8 mouse cellular contexts compared by ENCODE assay signal in the genomic region with DNA sequence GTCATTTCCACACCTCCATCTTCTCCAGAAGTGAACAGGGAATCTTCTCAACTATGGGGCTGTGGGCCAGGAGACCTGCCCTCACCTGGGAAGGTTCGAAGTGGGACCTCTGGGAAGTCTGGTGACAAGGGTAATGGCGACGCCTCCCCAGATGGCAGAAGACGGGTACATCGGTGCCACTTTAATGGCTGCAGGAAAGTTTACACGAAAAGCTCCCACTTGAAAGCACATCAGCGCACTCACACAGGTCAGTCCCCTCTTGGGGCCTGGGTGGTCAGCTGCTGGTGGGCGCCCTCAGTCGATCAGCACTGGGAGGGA. TPM values are rescaled to one million over a fixed set of nuclear protein-coding genes. Genes with fewer than 3 reads are reported as not detected.
DNase-seq lines count a peak whose midpoint lies in the region; ATAC-seq and TF ChIP-seq lines count a peak whose summit lies in the region.

No protein-coding gene starts in this region.

- H3K4me2 ChIP-seq in heart, embryonic 12.5 days, result peak overlapping the region; percentile 85

- no peak for TF ChIP-seq POLR2A in MEL (IDR thresholded peaks at IDR 0.05; ENCODE audit: control insufficient read depth in 1 of 2, insufficient read depth in 1 of 2, low read depth in 1 of 2, low read length in 2 of 2, poor library complexity in 1 of 2)

- H3K36me3 ChIP-seq in MEL (ENCODE audit: control insufficient read depth in 1 of 2, insufficient read depth in 2 of 2, low read length in 2 of 2) (peaks cover 0 to 7% of the 10 kb centered on the region in 2 experiments), macrophage (ENCODE audit: inconsistent target) (peaks cover 24% of the 10 kb centered on the region; the same call in 1 of the 2 replicates)
- H3K36me3 ChIP-seq in heart, embryonic 12.5 days, result peaks cover 46% of the 10 kb centered on the region

- TF ChIP-seq RAD21 in MEL (IDR thresholded peaks at IDR 0.05; ENCODE audit: low read depth, low read length), result no peak

- peak overlapping the region; percentile 96; the same call in 1 of the 2 replicates for H3K27ac ChIP-seq in layer of hippocampus, adult 2 months
- H3K27ac ChIP-seq in MEL (ENCODE audit: control insufficient read depth, low read depth, low read length) (peak overlapping the region; percentile 19; the same call in 1 of the 2 replicates), macrophage (peak overlapping the region; percentile 99)
- H3K27ac ChIP-seq in heart, embryonic 12.5 days (ENCODE audit: poor library complexity, severe bottlenecking), result peak overlapping the region; percentile 93

- H3K9ac ChIP-seq in MEL (ENCODE audit: control insufficient read depth, low read depth, low read length, poor library complexity, severe bottlenecking), result no peak overlapping the region
- H3K9ac ChIP-seq in heart, embryonic 12.5 days, result peak overlapping the region; percentile 54

- H3K4me3 ChIP-seq in layer of hippocampus, adult 2 months, result peak overlapping the region; percentile 99
- H3K4me3 ChIP-seq in MEL (ENCODE audit: control insufficient read depth in 1 of 2, insufficient read depth in 1 of 2, low read depth in 2 of 2, low read length in 2 of 2) (no peak overlapping the region; a peak in 1 of 4 replicates), macrophage (ENCODE audit: inconsistent target) (peak overlapping the region; percentile 83)
- H3K4me3 ChIP-seq in heart, embryonic 12.5 days, result peak overlapping the region; percentile 69

- no peak for TF ChIP-seq EP300 in MEL (IDR thresholded peaks at IDR 0.05; ENCODE audit: low read depth in 1 of 2, low read length in 2 of 2)

- H3K4me1 ChIP-seq in MEL (ENCODE audit: control insufficient read depth in 1 of 2, insufficient read depth in 2 of 2, low read length in 2 of 2), result peaks cover 0 to 10% of the 10 kb centered on the region in 2 experiments; a peak in 2 of 4 replicates
- peaks cover 42% of the 10 kb centered on the region for H3K4me1 ChIP-seq in heart, embryonic 12.5 days (replicated peaks)

- H3K79me2 ChIP-seq in MEL (ENCODE audit: control insufficient read depth, insufficient read depth, low read length, poor library complexity) (peaks cover 7% of the 10 kb centered on the region), macrophage (ENCODE audit: inconsistent target) (peaks cover 86% of the 10 kb centered on the region)

- H3K9me3 ChIP-seq in MEL (replicated peaks; ENCODE audit: insufficient read depth, low read length), result no peaks in the 10 kb centered on the region
- H3K9me3 ChIP-seq in heart, embryonic 12.5 days (replicated peaks), result no peaks in the 10 kb centered on the region

- no peak for ATAC-seq in heart, embryonic 12.5 days (ENCODE audit: insufficient number of reproducible peaks, low FRiP score)

- no peak for DNase-seq in layer of hippocampus, adult 2 months (ENCODE audit: low spot score in 2 of 2)
- no peak for DNase-seq in layer of hippocampus, postnatal 14 days (ENCODE audit: low spot score in 2 of 2)
- DNase-seq in MEL (ENCODE audit: low read depth, low spot score), result no peak
- no peak for DNase-seq in adrenal gland, adult 18-20 months (ENCODE audit: low spot score in 2 of 2)
- no peak for DNase-seq in testis, postnatal 14 days (ENCODE audit: low spot score)
- no peak for DNase-seq in urinary bladder, adult 2 months (ENCODE audit: low spot score)

- WGBS in heart, embryonic 12.5 days, result 76% methylated on average over 9 of the region's 9 CpGs
- WGBS in macrophage (ENCODE audit: missing documents), result 87% methylated on average over 9 of the region's 9 CpGs

- TF ChIP-seq CTCF in layer of hippocampus, adult 2 months (conservative IDR thresholded peaks at IDR 0.05), result no peak
- TF ChIP-seq CTCF in MEL (IDR thresholded peaks at IDR 0.05 in 2 of 3, conservative IDR thresholded peaks at IDR 0.05 in 1 of 3; ENCODE audit: control insufficient read depth in 1 of 3, insufficient read depth in 1 of 3, low read depth in 2 of 3, low read length in 3 of 3, poor library complexity in 1 of 3, severe bottlenecking in 1 of 3), result no peak

- H3K27me3 ChIP-seq in MEL (ENCODE audit: control insufficient read depth in 1 of 2, insufficient read depth in 2 of 2, low read length in 2 of 2), result no peaks in the 10 kb centered on the region
- H3K27me3 ChIP-seq in heart, embryonic 12.5 days (replicated peaks), result no peaks in the 10 kb centered on the region

TF ChIP-seq in MEL, 35 proteins besides CTCF, POLR2A, EP300 and RAD21:
- TF ChIP-seq TCF12 (IDR thresholded peaks at IDR 0.05; ENCODE audit: low read depth, low read length), result no peak
- no peak for TF ChIP-seq ZKSCAN1 (IDR thresholded peaks at IDR 0.05; ENCODE audit: low read depth, low read length)
- TF ChIP-seq ETS1 (IDR thresholded peaks at IDR 0.05; ENCODE audit: low read depth, low read length), result no peak
- TF ChIP-seq JUND (IDR thresholded peaks at IDR 0.05; ENCODE audit: low read depth, low read length), result no peak
- TF ChIP-seq ZMIZ1 (IDR thresholded peaks at IDR 0.05; ENCODE audit: low read depth, low read length), result no peak
- no peak for TF ChIP-seq RCOR1 (IDR thresholded peaks at IDR 0.05; ENCODE audit: low read depth, low read length)
- no peak for TF ChIP-seq MYB (IDR thresholded peaks at IDR 0.05; ENCODE audit: low read depth, low read length)
- TF ChIP-seq TAL1 (IDR thresholded peaks at IDR 0.05; ENCODE audit: low read length), result no peak
- no peak for TF ChIP-seq MEF2A (IDR thresholded peaks at IDR 0.05; ENCODE audit: extremely low read depth, insufficient replicate concordance, low read depth, low read length, poor library complexity, severe bottlenecking)
- no peak for TF ChIP-seq NRF1 (IDR thresholded peaks at IDR 0.05; ENCODE audit: insufficient read depth, low read depth, low read length, poor library complexity, severe bottlenecking)
- no peak for TF ChIP-seq MAX (IDR thresholded peaks at IDR 0.05; ENCODE audit: low read length)
- no peak for TF ChIP-seq CHD1 (IDR thresholded peaks at IDR 0.05; ENCODE audit: low read depth, low read length)
- no peak for TF ChIP-seq GABPA (IDR thresholded peaks at IDR 0.05; ENCODE audit: low read depth, low read length)
- no peak for TF ChIP-seq POLR2AphosphoS5 (IDR thresholded peaks at IDR 0.05; ENCODE audit: borderline replicate concordance, low read depth, low read length)
- no peak for TF ChIP-seq TBP (IDR thresholded peaks at IDR 0.05; ENCODE audit: low read depth, low read length)

RNA-seq across cellular contexts. Expression of a gene that starts 3.8 kb away (rescaled TPM):
- total RNA-seq in layer of hippocampus, adult 2 months (2021), result 10 to 100 TPM; 25.0 to 27.3 TPM
- 10 to 100 TPM; 29.9 to 38.2 TPM for total RNA-seq in layer of hippocampus, postnatal 14 days (2021)
- total RNA-seq in MEL (2012; rRNA removed), result 2.0 and 4.6 TPM in 2 replicates
- 1 to 10 TPM in 1 of 2 experiments, not detected in 1; 4.6 TPM for polyA plus RNA-seq in MEL (2012; ENCODE audit: insufficient read depth in 1 of 2, insufficient read length in 2 of 2, low read depth in 1 of 2, low replicate concordance in 2 of 2, missing spikeins in 1 of 2)
- 69.6 and 74.5 TPM in 2 replicates for polyA plus RNA-seq in heart, embryonic 12.5 days (2016; fragmentation: Nextera tagmentation; extraction: Ambion mirVana)
- 1,000 to 10,000 TPM in 5 of 26 experiments, 100 to 1,000 TPM in 21; 214 to 1,575 (median 623) TPM for total RNA-seq in macrophage (2018; cell fraction: chromatin; rRNA removed)
- total RNA-seq in macrophage (2018; cell fraction: cytosol; rRNA removed), result 1,000 to 10,000 TPM in 3 of 26 experiments, 100 to 1,000 TPM in 23; 179 to 1,130 (median 488) TPM
- 1,000 to 10,000 TPM in 11 of 26 experiments, 100 to 1,000 TPM in 15; 236 to 1,693 (median 931) TPM for total RNA-seq in macrophage (2018; cell fraction: nucleus; rRNA removed)
- polyA plus RNA-seq in macrophage (2018), result 120 to 182 TPM (median 126 TPM) in 3 replicates
- 10 to 100 TPM; 42.6 to 57.3 TPM for total RNA-seq in adrenal gland, adult 18-20 months (2021)
- 50.0 and 53.2 TPM in 2 replicates for polyA plus RNA-seq in urinary bladder, adult 2 months (2012; rRNA removed)

Comparison
In these comparisons a context has a peak if more than half of its experiments do, and no peak if none do; other contexts are left out.
1. H3K27ac ChIP-seq: peak in every context shown above with its lines; median percentile 99 in macrophage; 96 in layer of hippocampus, adult 2 months; 93 in heart, embryonic 12.5 days; 19 in MEL.
2. H3K4me3 ChIP-seq: peak in layer of hippocampus, adult 2 months (single experiment), heart, embryonic 12.5 days (single experiment) and macrophage (single experiment); none in MEL (0 of 2).